Mouse (Mus musculus) kidney, adult 2 months (tissue): ENCODE data around the gene Grifin. TPM values are rescaled to one million over a fixed set of nuclear protein-coding genes. Genes with fewer than 3 reads are reported as not detected.

Source experiments
- DNase-seq: peaks from one replicate; pipeline ENCODE4 v3.0.0; 2021
- H3K27ac ChIP-seq: fragments of 200-500 bp; 2 replicates; pipeline ENCODE4 v1.5.1; 2012; ENCODE audit warnings: low read depth, low read length, control low read depth, inconsistent platforms; ENCODE audit not compliant: insufficient read depth
- H3K27me3 ChIP-seq: fragments of 200-500 bp; replicated peaks from 2 replicates; pipeline ENCODE4 v1.6.1; 2012; ENCODE audit warnings: mild to moderate bottlenecking, moderate library complexity, low read length, inconsistent platforms; ENCODE audit not compliant: control insufficient read depth, insufficient read depth
- H3K36me3 ChIP-seq: fragments of 200-500 bp; 2 replicates; pipeline ENCODE4 v1.6.1; 2012; ENCODE audit warnings: mild to moderate bottlenecking, moderate library complexity, low read length, inconsistent platforms; ENCODE audit not compliant: control insufficient read depth, insufficient read depth
- H3K4me1 ChIP-seq: fragments of 200-500 bp; 2 replicates; pipeline ENCODE4 v1.6.1; 2011; ENCODE audit warnings: low read length; ENCODE audit not compliant: control insufficient read depth, insufficient read depth
- H3K4me3 ChIP-seq: fragments of 200-500 bp; 2 replicates; pipeline ENCODE4 v1.5.1; 2011; ENCODE audit warnings: mild to moderate bottlenecking, low read depth, low read length, control low read depth; ENCODE audit not compliant: insufficient read depth
- CTCF ChIP-seq: fragments of 200-500 bp; conservative IDR thresholded peaks from 2 replicates; pipeline ENCODE4 v1.5.1; 2011; ENCODE audit warnings: low read depth, mild to moderate bottlenecking, control low read depth, low read length, moderate library complexity, mixed read lengths; ENCODE audit not compliant: insufficient read depth, insufficient read length
- POLR2A ChIP-seq: fragments of 200-500 bp; IDR thresholded peaks from one replicate; pipeline ENCODE4 v1.6.1; 2011; ENCODE audit warnings: low read depth, low read length, control low read depth
- WGBS: fragments of 180-500 bp; shearing (Covaris S2); methylation state at CpG from one replicate; pipeline ENCODE4 v1.1.7; 2018; 5-methylcytosine and 5-hydroxymethylcytosine counted together
- polyA plus RNA-seq: library from polyadenylated mRNA; depleted of rRNA; stranded (reverse); fragments of >200 nt; gene quantifications from 2 replicates; pipeline ENCODE4 v1.2.3, GENCODE M21; 2012

Grifin gene
- polyA plus RNA-seq, 1 experiment: not detected

DNA sequence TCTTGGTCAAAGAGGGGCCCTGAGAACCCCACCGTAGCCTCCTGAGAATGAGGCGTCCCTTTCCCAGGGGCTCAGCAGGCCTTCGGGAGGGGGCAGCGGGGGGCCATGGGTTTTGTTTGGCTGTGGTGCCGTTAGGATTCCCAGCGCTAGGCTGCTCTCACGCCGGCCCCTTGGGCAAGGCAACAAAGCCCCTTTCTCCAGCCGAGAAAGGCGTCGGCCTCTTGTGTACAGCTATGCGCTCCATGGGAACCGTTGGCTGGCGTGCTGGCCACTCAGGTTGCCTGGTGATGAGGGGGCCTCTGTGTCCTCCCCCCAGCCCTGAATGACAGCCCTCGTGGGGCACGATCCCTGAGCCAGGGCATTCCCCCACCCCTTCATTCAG lies 43.8 kb upstream of the Grifin start:
- TF ChIP-seq POLR2A (no peak), CTCF (no peak)
- Histone ChIP-seq H3K4me3 (peak overlapping the region; percentile 76), H3K27me3 (no peaks in the 10 kb centered on the region), H3K4me1 (no peaks in the 10 kb centered on the region), H3K36me3 (no peaks in the 10 kb centered on the region), H3K27ac (peak overlapping the region; percentile 56; the same call in 1 of the 2 replicates)
- WGBS: 16% methylated on average over 16 of the region's 16 CpGs
- DNase-seq: no peak

GRCm38 (mm10) chr5:140607836-140608633 lies 43.2 kb upstream of the Grifin start:
- Histone ChIP-seq H3K27ac (peak overlapping the region; percentile 56), H3K27me3 (no peaks in the 10 kb centered on the region), H3K4me1 (no peaks in the 10 kb centered on the region), H3K4me3 (peak overlapping the region; percentile 76), H3K36me3 (no peaks in the 10 kb centered on the region)
- DNase-seq: peak; percentile 22
- TF ChIP-seq CTCF (no peak), POLR2A (no peak)
- WGBS: 4% methylated on average over 17 of the region's 17 CpGs

- no peaks in the 10 kb centered on the region for H3K4me1 ChIP-seq
- under 1% methylated on average over 91 of the region's 91 CpGs for WGBS
- no peaks in the 10 kb centered on the region for H3K36me3 ChIP-seq
- no peaks in the 10 kb centered on the region for H3K27me3 ChIP-seq
- H3K27ac ChIP-seq: peak within 1 kb of the TSS; percentile 70
- TF ChIP-seq CTCF (no peak), POLR2A (peak; percentile 90)
- H3K4me3 ChIP-seq: peak within 1 kb of the TSS; percentile 76
- peak; percentile 96 for DNase-seq
Measured at GRCm38 (mm10) chr5:140607001-140607835, 42.3 kb upstream of the Grifin start, which contains the start of gene Lfng. Gene Lfng (plus strand): TSS chr5:140607320.

- Histone ChIP-seq H3K4me1 (no peaks in the 10 kb centered on the region), H3K27me3 (no peaks in the 10 kb centered on the region), H3K4me3 (peak overlapping the region; percentile 76; the same call in 1 of the 2 replicates), H3K27ac (peak overlapping the region; percentile 70), H3K36me3 (no peaks in the 10 kb centered on the region)
- WGBS: 10% methylated on average over 23 of the region's 23 CpGs
- TF ChIP-seq CTCF: no peak
- TF ChIP-seq POLR2A: no peak
- DNase-seq: no peak
Measured at GRCm38 (mm10) chr5:140606386-140606785, 41.5 kb upstream of the Grifin start.

GRCm38 (mm10) chr5:140605228-140605627 lies 40.4 kb upstream of the Grifin start:
- no peak for DNase-seq
- 57% methylated on average over 3 of the region's 3 CpGs for WGBS
- no peaks in the 10 kb centered on the region for H3K27me3 ChIP-seq
- TF ChIP-seq POLR2A: no peak
- TF ChIP-seq CTCF: no peak
- no peak overlapping the region for H3K4me3 ChIP-seq
- H3K36me3 ChIP-seq: no peaks in the 10 kb centered on the region
- no peaks in the 10 kb centered on the region for H3K4me1 ChIP-seq
- no peak overlapping the region for H3K27ac ChIP-seq

DNA sequence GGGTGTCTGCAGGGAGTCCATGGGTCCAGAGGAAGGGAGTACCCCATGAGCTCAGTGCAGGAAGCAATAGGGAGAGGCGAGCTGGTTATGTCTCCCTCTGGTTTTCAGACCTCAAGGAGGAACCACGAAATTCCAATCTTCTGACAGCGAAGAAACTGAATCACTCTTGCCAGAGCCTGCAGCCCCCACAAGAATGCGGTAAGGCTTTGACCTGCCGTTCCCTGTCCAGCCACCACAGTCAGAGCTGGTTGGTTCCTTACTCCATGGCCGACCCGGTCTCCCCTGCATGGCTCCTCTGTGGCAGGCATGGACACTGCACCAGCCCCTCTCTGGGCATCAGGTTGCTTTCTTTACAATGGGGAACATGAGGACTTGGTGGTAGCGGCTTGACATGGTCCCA lies 39.5 kb upstream of the Grifin start:
- no peak for DNase-seq
- no peaks in the 10 kb centered on the region for H3K36me3 ChIP-seq
- WGBS: 39% methylated on average over 8 of the region's 8 CpGs
- TF ChIP-seq POLR2A: no peak
- TF ChIP-seq CTCF: no peak
- H3K4me3 ChIP-seq: no peak overlapping the region
- H3K27me3 ChIP-seq: no peaks in the 10 kb centered on the region
- no peaks in the 10 kb centered on the region for H3K4me1 ChIP-seq
- no peak overlapping the region for H3K27ac ChIP-seq

DNA sequence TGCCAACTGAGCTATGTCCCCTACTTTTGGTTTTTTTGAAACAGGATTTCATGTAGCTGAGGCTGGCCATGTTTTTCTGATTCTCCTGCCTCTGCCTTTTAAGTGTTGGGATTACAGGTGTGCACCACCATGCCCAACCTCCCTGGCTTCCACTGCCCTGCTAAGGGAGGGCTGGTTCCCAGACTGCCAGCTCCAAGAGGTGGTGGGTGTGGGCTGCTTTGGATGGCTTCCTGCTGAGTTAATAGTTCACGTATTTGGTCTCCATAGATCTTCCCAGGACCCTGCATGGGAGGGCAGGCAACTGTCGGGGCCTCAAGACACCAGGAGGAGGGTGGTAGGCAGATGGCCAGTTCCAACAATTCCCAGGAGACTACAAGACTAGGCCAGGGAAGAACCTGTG lies 37.7 kb upstream of the Grifin start:
- WGBS: 45% methylated on average over 2 of the region's 2 CpGs
- TF ChIP-seq POLR2A (no peak), CTCF (no peak)
- no peak overlapping the region for H3K4me3 ChIP-seq
- no peaks in the 10 kb centered on the region for H3K36me3 ChIP-seq
- H3K27me3 ChIP-seq: no peaks in the 10 kb centered on the region
- DNase-seq: no peak
- H3K4me1 ChIP-seq: no peaks in the 10 kb centered on the region
- no peak overlapping the region for H3K27ac ChIP-seq
